Mouse (Mus musculus) large intestine, adult 2 months (tissue): ENCODE data around the gene Ctsc. TPM values are rescaled to one million over a fixed set of nuclear protein-coding genes. Genes with fewer than 3 reads are reported as not detected.

ENCODE experiments used
- polyA plus RNA-seq: library from polyadenylated mRNA; depleted of rRNA; stranded (reverse); fragments of >200 nt; gene quantifications from 2 replicates; pipeline ENCODE4 v1.2.3, GENCODE M21; 2012; rRNA removed

Ctsc gene
- polyA plus RNA-seq, 1 experiment: 41.6 TPM

Other genes with a start within 250 kb of the Ctsc start
- gene Rab38, start 152.2 kb downstream of the Ctsc start, polyA plus RNA-seq: 0.73 and 0.81 TPM in 2 replicates